27 mouse cellular contexts compared by ENCODE assay signal in genomic region chr12:13056246-13056645, GRCm38 (mm10).
DNase-seq lines count a peak whose midpoint lies in the region; ATAC-seq and TF ChIP-seq lines count a peak whose summit lies in the region.
"Had no signal": no experiment of that assay in that cellular context is flagged by ENCODE, and none has a peak within 500 bp of the region (broad histone marks: within the 10 kb centered on the region; RNA-seq: fewer than 3 reads in every experiment).

No protein-coding gene starts in this region.

- no peaks in the 10 kb centered on the region; the same call in 1 of the 2 replicates for H3K4me1 ChIP-seq in forebrain, postnatal 0 days (ENCODE audit: insufficient read depth)
- peaks cover 11% of the 10 kb centered on the region; the same call in 1 of the 2 replicates for H3K4me1 ChIP-seq in forebrain, embryonic 12.5 days
- H3K4me1 ChIP-seq in embryonic facial prominence, embryonic 10.5 days = peaks cover 43% of the 10 kb centered on the region
- H3K4me1 ChIP-seq: liver, embryonic 13.5 days; neural tube, embryonic 15.5 days had no signal

- 34% methylated on average over 7 of the region's 7 CpGs for WGBS in forebrain, postnatal 0 days
- 81% methylated on average over 7 of the region's 7 CpGs for WGBS in forebrain, embryonic 12.5 days
- WGBS in embryonic facial prominence, embryonic 10.5 days = 56% methylated on average over 7 of the region's 7 CpGs

- H3K9me3 ChIP-seq in forebrain, postnatal 0 days (ENCODE audit: low read length) = no peaks in the 10 kb centered on the region
- H3K9me3 ChIP-seq in forebrain, embryonic 12.5 days = no peaks in the 10 kb centered on the region
- H3K9me3 ChIP-seq in embryonic facial prominence, embryonic 10.5 days = 0 out of 2 replicates have a peak, but pooled peaks cover 2% of the 10 kb centered on the region
- H3K9me3 ChIP-seq: embryonic facial prominence, embryonic 12.5 days; G1E; heart, embryonic 12.5 days; kidney, embryonic 15.5 days; liver, embryonic 13.5 days; neural tube, embryonic 15.5 days had no signal

- intact Hi-C loops in left cerebral cortex, postnatal 25 days (cut with DNase I) = no loop called here

- no peaks in the 10 kb centered on the region for H3K36me3 ChIP-seq in forebrain, postnatal 0 days (ENCODE audit: insufficient read depth)
- no peaks in the 10 kb centered on the region for H3K36me3 ChIP-seq in forebrain, embryonic 12.5 days (replicated peaks)
- H3K36me3 ChIP-seq in embryonic facial prominence, embryonic 10.5 days (replicated peaks) = no peaks in the 10 kb centered on the region
- H3K36me3 ChIP-seq: embryonic facial prominence, embryonic 12.5 days; G1E; heart, embryonic 12.5 days; kidney, embryonic 15.5 days; liver, embryonic 13.5 days; neural tube, embryonic 15.5 days had no signal

- no peaks in the 10 kb centered on the region for H3K27me3 ChIP-seq in forebrain, postnatal 0 days (ENCODE audit: insufficient read depth, low read length)
- H3K27me3 ChIP-seq in forebrain, embryonic 12.5 days = 0 out of 2 replicates have a peak, but pooled peaks cover 4% of the 10 kb centered on the region
- no peaks in the 10 kb centered on the region for H3K27me3 ChIP-seq in embryonic facial prominence, embryonic 10.5 days (replicated peaks; ENCODE audit: low read depth, poor library complexity, severe bottlenecking)
- H3K27me3 ChIP-seq: CH12.LX; embryonic facial prominence, embryonic 12.5 days; liver, embryonic 13.5 days; neural tube, embryonic 15.5 days had no signal

- no peak overlapping the region for H3K9ac ChIP-seq in forebrain, postnatal 0 days
- no peak overlapping the region for H3K9ac ChIP-seq in forebrain, embryonic 12.5 days
- H3K9ac ChIP-seq: embryonic facial prominence, embryonic 12.5 days; heart, embryonic 12.5 days; kidney, embryonic 15.5 days; liver, embryonic 13.5 days; neural tube, embryonic 15.5 days had no signal

- peak overlapping the region; percentile 45 for H3K27ac ChIP-seq in forebrain, postnatal 0 days (ENCODE audit: low read depth, low read length)
- H3K27ac ChIP-seq in forebrain, embryonic 12.5 days = no peak overlapping the region
- peak overlapping the region; percentile 19; the same call in 1 of the 2 replicates for H3K27ac ChIP-seq in embryonic facial prominence, embryonic 10.5 days (replicated peaks)
- H3K27ac ChIP-seq: embryonic facial prominence, embryonic 12.5 days; kidney, embryonic 15.5 days; liver, embryonic 13.5 days; neural tube, embryonic 15.5 days had no signal

- no peak for TF ChIP-seq CTCF in forebrain, postnatal 0 days (IDR thresholded peaks at IDR 0.05; ENCODE audit: low read depth)

- peak; percentile 71 for ATAC-seq in forebrain, postnatal 0 days
- ATAC-seq in forebrain, embryonic 12.5 days (ENCODE audit: low FRiP score) = no peak

- H3K4me2 ChIP-seq in forebrain, postnatal 0 days (ENCODE audit: low read depth) = no peak overlapping the region
- no peak overlapping the region for H3K4me2 ChIP-seq in forebrain, embryonic 12.5 days
- H3K4me2 ChIP-seq: embryonic facial prominence, embryonic 12.5 days; heart, embryonic 12.5 days; kidney, embryonic 15.5 days; liver, embryonic 13.5 days; neural tube, embryonic 15.5 days had no signal

- H3K4me3 ChIP-seq in forebrain, postnatal 0 days (ENCODE audit: low read depth, low read length) = no peak overlapping the region
- no peak overlapping the region for H3K4me3 ChIP-seq in forebrain, embryonic 12.5 days (replicated peaks)
- H3K4me3 ChIP-seq in embryonic facial prominence, embryonic 10.5 days = no peak overlapping the region
- H3K4me3 ChIP-seq: embryonic facial prominence, embryonic 12.5 days; heart, embryonic 12.5 days; kidney, embryonic 15.5 days; liver, embryonic 13.5 days; neural tube, embryonic 15.5 days had no signal

- DNase-seq in forebrain, postnatal 0 days = peak; percentile 71
- DNase-seq in left cerebral cortex, postnatal 25 days (ENCODE audit: low spot score in 2 of 2) = peak; percentile 31 to 61
- no peak for DNase-seq in left cerebral cortex, adult 11 months (ENCODE audit: low spot score)
- peak; percentile 60 for DNase-seq in brain, adult 2 months (ENCODE audit: low read depth, low spot score)
- DNase-seq in embryonic facial prominence, embryonic 10.5 days (ENCODE audit: low spot score) = no peak
- DNase-seq in adrenal gland, adult 8-10 months = no peak
- DNase-seq in ovary, postnatal 36 days (ENCODE audit: low spot score) = no peak
- DNase-seq: adrenal gland, postnatal 10 days; B cell, adult 2 months; cerebellum, adult 9-10 months; gastrocnemius, postnatal 25 days; heart, adult 18-20 months; heart, postnatal 14 days; kidney, adult 11 months; kidney, postnatal 36 days; liver, embryonic 13.5 days; lung, adult 2 months; lung, postnatal 14 days; right cerebral cortex, postnatal 25 days; spleen, adult 18-20 months had no signal

Comparison
In these comparisons a context has a peak if more than half of its experiments do, and no peak if none do; other contexts are left out.
1. DNase-seq: peak in forebrain, postnatal 0 days (single experiment), left cerebral cortex, postnatal 25 days (2 of 2) and brain, adult 2 months (single experiment); none in left cerebral cortex, adult 11 months (single experiment), embryonic facial prominence, embryonic 10.5 days (single experiment), adrenal gland, adult 8-10 months (single experiment) and ovary, postnatal 36 days (single experiment).